Mouse (Mus musculus) heart, adult 2 months (tissue): ENCODE measurements around the gene Tor3a. TPM values are rescaled to one million over a fixed set of nuclear protein-coding genes. Genes with fewer than 3 reads are reported as not detected.

Experiments
- DNase-seq, 2 experiments: peaks; one replicate each; pipeline ENCODE4 v3.0.0; 2021
- H3K27ac ChIP-seq: fragments of 200-600 bp; 2 replicates; pipeline ENCODE4 v1.8.1; 2022
- H3K27me3 ChIP-seq: fragments of 200-500 bp; 2 replicates; pipeline ENCODE4 v1.6.1; 2012; ENCODE audit warnings: mild to moderate bottlenecking, low read length, inconsistent platforms, mixed read lengths; ENCODE audit not compliant: control insufficient read depth, insufficient read depth
- H3K36me3 ChIP-seq: fragments of 200-500 bp; 2 replicates; pipeline ENCODE4 v1.6.1; 2012; ENCODE audit warnings: low read length, inconsistent platforms; ENCODE audit not compliant: control insufficient read depth, insufficient read depth
- H3K4me1 ChIP-seq: fragments of 200-500 bp; 2 replicates; pipeline ENCODE4 v1.6.1; 2011; ENCODE audit warnings: low read length; ENCODE audit not compliant: control insufficient read depth, insufficient read depth
- H3K4me3 ChIP-seq: fragments of 200-600 bp; 2 replicates; pipeline ENCODE4 v1.8.1; 2022
- H3K79me2 ChIP-seq: fragments of 200-500 bp; replicated peaks from 2 replicates; pipeline ENCODE4 v1.6.1; 2012; ENCODE audit warnings: mild to moderate bottlenecking, inconsistent platforms, low read length, moderate library complexity, mixed read lengths; ENCODE audit not compliant: control insufficient read depth, insufficient read depth
- H3K9ac ChIP-seq: fragments of 200-500 bp; 2 replicates; pipeline ENCODE4 v1.6.1; 2012; ENCODE audit warnings: low read depth, mild to moderate bottlenecking, control low read depth, inconsistent platforms, low read length, mixed read lengths
- CTCF ChIP-seq: fragments of 200-600 bp; IDR thresholded peaks from 2 replicates; pipeline ENCODE4 v1.8.1; 2022; ENCODE audit warnings: antibody characterized with exemption, mild to moderate bottlenecking, moderate library complexity
- EP300 ChIP-seq: fragments of 200-500 bp; IDR thresholded peaks from 2 replicates; pipeline ENCODE4 v1.6.1; 2011; ENCODE audit warnings: low read depth, low read length, control low read depth; ENCODE audit not compliant: insufficient read depth
- POLR2A ChIP-seq: fragments of 200-500 bp; IDR thresholded peaks from 2 replicates; pipeline ENCODE4 v1.6.1; 2011; ENCODE audit warnings: mild to moderate bottlenecking, low read depth, low read length, control low read depth; ENCODE audit not compliant: insufficient read depth
- WGBS: fragments of 180-500 bp; shearing (Covaris S2); methylation state at CpG from one replicate; pipeline ENCODE4 v1.1.7; 2018; 5-methylcytosine and 5-hydroxymethylcytosine counted together
- intact Hi-C: fragments of 180-260 bp; cut with DNase I; formaldehyde crosslinking; loops from one replicate; pipeline ENCODE4 v1.15.1; 2025
- polyA plus RNA-seq: library from polyadenylated mRNA; depleted of rRNA; stranded (reverse); fragments of >200 nt; gene quantifications from 2 replicates; pipeline ENCODE4 v1.2.3, GENCODE M21; 2012
- total RNA-seq, 2 experiments: library from RNA; stranded (reverse); gene quantifications; 2 replicates each; pipeline ENCODE4 v1.2.3; 2021

The Tor3a gene
- total and polyA plus RNA-seq, 3 experiments = 8.3 to 11.6 (median 8.9) TPM

- TF ChIP-seq POLR2A = no peak
- no peak for TF ChIP-seq EP300
- no peak for TF ChIP-seq CTCF
- Histone ChIP-seq H3K36me3 (no peaks in the 10 kb centered on the region), H3K79me2 (peaks cover 2% of the 10 kb centered on the region), H3K9ac (peak overlapping the region; percentile 77; the same call in 1 of the 2 replicates), H3K27me3 (no peaks in the 10 kb centered on the region), H3K27ac (peak overlapping the region; percentile 90; the same call in 1 of the 2 replicates), H3K4me3 (peak overlapping the region; percentile 77), H3K4me1 (peaks cover 1% of the 10 kb centered on the region; the same call in 1 of the 2 replicates)
- no peak for DNase-seq
- 19% methylated on average over 13 of the region's 13 CpGs for WGBS
- intact Hi-C loops = loop anchor here (5.0 kb wide), 2 partner anchors 161 to 676 kb away; partner anchors contain the start of gene Abl2
These were observed 43.7 kb upstream of the Tor3a start for GRCm38 (mm10) chr1:156717751-156718285.

GRCm38 (mm10) chr1:156716681-156717080 lies 42.5 kb upstream of the Tor3a start:
- DNase-seq = no peak
- whole genome bisulfite sequencing = 91% methylated on average over 6 of the region's 6 CpGs

GRCm38 (mm10) chr1:156710472-156711098 lies 36.4 kb upstream of the Tor3a start:
- WGBS = 55% methylated on average over 10 of the region's 10 CpGs

More at GRCm38 (mm10) chr1:156716681-156717080, 42.5 kb upstream of the Tor3a start:
- intact Hi-C loops = loop anchor here (5.0 kb wide), 2 partner anchors 159 to 674 kb away; partner anchors contain the start of gene Abl2
- H3K36me3 ChIP-seq = no peaks in the 10 kb centered on the region
- no peak for TF ChIP-seq CTCF
- TF ChIP-seq EP300 = no peak
- no peak for TF ChIP-seq POLR2A
- H3K79me2 ChIP-seq = peaks cover 2% of the 10 kb centered on the region
- no peak overlapping the region for H3K9ac ChIP-seq
- H3K4me1 ChIP-seq = peaks cover 1% of the 10 kb centered on the region; the same call in 1 of the 2 replicates
- H3K27me3 ChIP-seq = no peaks in the 10 kb centered on the region
- no peak overlapping the region for H3K4me3 ChIP-seq
- H3K27ac ChIP-seq = no peak overlapping the region

GRCm38 (mm10) chr1:156708672-156709071 lies 34.5 kb upstream of the Tor3a start:
- 88% methylated on average over 3 of the region's 3 CpGs for WGBS

More at GRCm38 (mm10) chr1:156710472-156711098, 36.4 kb upstream of the Tor3a start:
- no peak for DNase-seq
- intact Hi-C loops = no loop called here
- Histone ChIP-seq H3K79me2 (no peaks in the 10 kb centered on the region; the same call in 1 of the 2 replicates), H3K27ac (no peak overlapping the region), H3K9ac (no peak overlapping the region), H3K4me1 (no peaks in the 10 kb centered on the region), H3K4me3 (no peak overlapping the region), H3K27me3 (no peaks in the 10 kb centered on the region), H3K36me3 (no peaks in the 10 kb centered on the region)
- no peak for TF ChIP-seq EP300
- TF ChIP-seq POLR2A = no peak
- no peak for TF ChIP-seq CTCF

GRCm38 (mm10) chr1:156705696-156706285 lies 31.6 kb upstream of the Tor3a start:
- WGBS = 74% methylated on average over 10 of the region's 10 CpGs
- TF ChIP-seq POLR2A (no peak), CTCF (no peak), EP300 (no peak)
- Histone ChIP-seq H3K4me1 (no peaks in the 10 kb centered on the region), H3K4me3 (no peak overlapping the region), H3K36me3 (no peaks in the 10 kb centered on the region), H3K9ac (no peak overlapping the region), H3K79me2 (no peaks in the 10 kb centered on the region; the same call in 1 of the 2 replicates), H3K27me3 (no peaks in the 10 kb centered on the region), H3K27ac (no peak overlapping the region)
- intact Hi-C loops = no loop called here
- no peak for DNase-seq

More at GRCm38 (mm10) chr1:156708672-156709071, 34.5 kb upstream of the Tor3a start:
- H3K4me3 ChIP-seq = no peak overlapping the region
- H3K36me3 ChIP-seq = no peaks in the 10 kb centered on the region
- DNase-seq = no peak
- no peak overlapping the region for H3K27ac ChIP-seq
- H3K9ac ChIP-seq = no peak overlapping the region
- TF ChIP-seq CTCF = no peak
- TF ChIP-seq EP300 = no peak
- no peak for TF ChIP-seq POLR2A
- no peaks in the 10 kb centered on the region for H3K4me1 ChIP-seq
- intact Hi-C loops = no loop called here
- H3K79me2 ChIP-seq = no peaks in the 10 kb centered on the region; the same call in 1 of the 2 replicates
- H3K27me3 ChIP-seq = no peaks in the 10 kb centered on the region
